Mouse (Mus musculus): ENCODE results near the gene Cmtm4. TPM values are rescaled to one million over a fixed set of nuclear protein-coding genes. Genes with fewer than 3 reads are reported as not detected.
A peak's percentile ranks its signal among the peaks of the same experiment; 100 is the strongest.

The Cmtm4 gene
- total and polyA plus RNA-seq, 2 experiments = 9.8 to 10.0 TPM

DNA sequence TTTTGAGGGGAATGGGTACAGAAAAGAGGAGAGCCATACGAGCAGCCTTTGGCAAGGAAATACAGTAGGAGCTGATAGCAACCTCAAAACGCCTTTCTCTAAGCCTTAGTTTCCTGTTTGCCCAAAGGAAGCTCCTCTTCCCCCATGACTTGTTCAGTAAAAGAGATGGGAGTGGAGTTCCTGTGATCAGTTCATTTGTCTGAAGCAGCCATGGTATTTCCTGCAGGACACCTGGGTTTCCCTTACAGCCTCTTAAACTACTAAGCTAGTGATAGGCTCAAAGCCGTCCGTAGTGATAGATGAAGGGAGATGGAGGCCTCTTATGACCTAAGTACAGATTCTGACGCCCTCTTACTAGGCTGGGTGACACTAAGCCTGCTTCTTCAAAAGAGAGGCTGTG, 53.2 kb downstream of the Cmtm4 start:
- no peaks in the 10 kb centered on the region; the same call in none of the 2 replicates for H3K4me1 ChIP-seq (ENCODE audit: control insufficient read depth, insufficient read depth, low read length)
- no peaks in the 10 kb centered on the region for H3K27me3 ChIP-seq (ENCODE audit: control insufficient read depth, insufficient read depth, low read length)
- TF ChIP-seq POLR2A (IDR thresholded peaks at IDR 0.05; ENCODE audit: extremely low read depth, insufficient read depth, low read length) (no peak), CTCF (IDR thresholded peaks at IDR 0.05; ENCODE audit: low read depth, low read length) (no peak)
- H3K36me3 ChIP-seq (ENCODE audit: control insufficient read depth, insufficient read depth, low read length) = no peaks in the 10 kb centered on the region
- H3K9ac ChIP-seq (ENCODE audit: low read depth, low read length) = no peak overlapping the region
- H3K27ac ChIP-seq (replicated peaks; ENCODE audit: insufficient read depth, low read depth, low read length) = no peak overlapping the region
- H3K79me2 ChIP-seq (ENCODE audit: control insufficient read depth, insufficient read depth, low read length) = no peaks in the 10 kb centered on the region
- no peak overlapping the region for H3K4me3 ChIP-seq (ENCODE audit: insufficient read depth, low read depth, low read length)
- WGBS = 73% methylated on average over 5 of the region's 5 CpGs
- DNase-seq (ENCODE audit: extremely low read depth, low read depth, low spot score) = no peak

DNA sequence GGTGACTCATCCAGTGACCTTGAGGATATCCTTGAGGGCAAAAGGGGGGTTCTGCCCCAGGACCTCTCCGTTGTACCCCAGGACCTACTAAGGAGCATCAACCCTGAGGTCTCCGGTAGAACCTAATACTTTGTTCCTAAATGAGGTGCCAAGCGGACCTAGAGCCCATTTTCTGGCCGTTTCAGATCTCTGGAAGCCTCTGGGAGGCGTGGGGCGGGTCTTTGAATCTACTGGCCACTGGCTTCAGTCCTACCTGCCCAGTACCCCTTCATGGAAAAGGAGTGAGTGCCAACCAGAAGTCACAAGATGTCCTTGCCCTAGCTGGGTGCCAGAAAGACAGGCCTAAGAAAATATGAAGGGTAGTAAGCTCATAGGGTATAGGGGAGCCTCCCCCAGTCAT, 53.9 kb downstream of the Cmtm4 start:
- TF ChIP-seq CTCF (IDR thresholded peaks at IDR 0.05; ENCODE audit: low read depth, low read length) (no peak), POLR2A (IDR thresholded peaks at IDR 0.05; ENCODE audit: extremely low read depth, insufficient read depth, low read length) (no peak)
- H3K4me3 ChIP-seq (ENCODE audit: insufficient read depth, low read depth, low read length) = peak overlapping the region; percentile 79; the same call in 1 of the 2 replicates
- H3K27me3 ChIP-seq (ENCODE audit: control insufficient read depth, insufficient read depth, low read length) = no peaks in the 10 kb centered on the region
- no peaks in the 10 kb centered on the region; the same call in none of the 2 replicates for H3K4me1 ChIP-seq (ENCODE audit: control insufficient read depth, insufficient read depth, low read length)
- no peaks in the 10 kb centered on the region for H3K79me2 ChIP-seq (ENCODE audit: control insufficient read depth, insufficient read depth, low read length)
- 55% methylated on average over 6 of the region's 6 CpGs for WGBS
- no peak overlapping the region for H3K9ac ChIP-seq (ENCODE audit: low read depth, low read length)
- DNase-seq (ENCODE audit: extremely low read depth, low read depth, low spot score) = no peak
- no peaks in the 10 kb centered on the region for H3K36me3 ChIP-seq (ENCODE audit: control insufficient read depth, insufficient read depth, low read length)
- peak overlapping the region; percentile 36 for H3K27ac ChIP-seq (replicated peaks; ENCODE audit: insufficient read depth, low read depth, low read length)

DNA sequence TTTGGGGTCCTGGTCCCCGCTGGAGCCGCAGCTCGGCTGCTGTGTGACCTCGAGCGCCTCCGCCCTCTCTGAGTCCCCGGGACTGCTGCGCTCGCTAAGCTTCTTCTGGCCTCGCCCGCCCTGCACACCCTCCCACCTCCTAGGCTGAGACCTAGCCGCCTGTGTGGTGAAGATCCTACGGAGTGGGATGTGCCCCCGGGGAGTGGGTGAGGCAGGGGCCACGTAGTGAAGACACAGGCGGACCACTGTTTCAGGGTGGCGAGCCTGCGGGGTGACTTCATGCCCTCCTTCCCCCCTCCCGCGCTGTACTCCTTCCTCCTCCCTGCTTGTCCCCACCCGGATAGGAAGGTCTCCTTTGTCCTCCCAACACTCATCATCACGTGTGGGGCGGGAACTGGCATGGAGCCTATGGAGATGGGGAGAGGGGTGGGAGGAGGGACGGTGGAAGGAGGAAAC, 54.5 kb downstream of the Cmtm4 start:
- Histone ChIP-seq H3K4me3 (ENCODE audit: insufficient read depth, low read depth, low read length) (peak overlapping the region; percentile 79), H3K36me3 (ENCODE audit: control insufficient read depth, insufficient read depth, low read length) (no peaks in the 10 kb centered on the region), H3K79me2 (ENCODE audit: control insufficient read depth, insufficient read depth, low read length) (no peaks in the 10 kb centered on the region), H3K27ac (replicated peaks; ENCODE audit: insufficient read depth, low read depth, low read length) (peak overlapping the region; percentile 75), H3K9ac (ENCODE audit: low read depth, low read length) (peak overlapping the region; percentile 76), H3K27me3 (ENCODE audit: control insufficient read depth, insufficient read depth, low read length) (no peaks in the 10 kb centered on the region), H3K4me1 (ENCODE audit: control insufficient read depth, insufficient read depth, low read length) (no peaks in the 10 kb centered on the region; the same call in none of the 2 replicates)
- DNase-seq (ENCODE audit: extremely low read depth, low read depth, low spot score) = peak; percentile 38
- WGBS = 15% methylated on average over 24 of the region's 24 CpGs
- TF ChIP-seq POLR2A (IDR thresholded peaks at IDR 0.05; ENCODE audit: extremely low read depth, insufficient read depth, low read length) = 0 out of 2 replicates have a peak, but pooled peaks have one; percentile 33
- no peak for TF ChIP-seq CTCF (IDR thresholded peaks at IDR 0.05; ENCODE audit: low read depth, low read length)

DNA sequence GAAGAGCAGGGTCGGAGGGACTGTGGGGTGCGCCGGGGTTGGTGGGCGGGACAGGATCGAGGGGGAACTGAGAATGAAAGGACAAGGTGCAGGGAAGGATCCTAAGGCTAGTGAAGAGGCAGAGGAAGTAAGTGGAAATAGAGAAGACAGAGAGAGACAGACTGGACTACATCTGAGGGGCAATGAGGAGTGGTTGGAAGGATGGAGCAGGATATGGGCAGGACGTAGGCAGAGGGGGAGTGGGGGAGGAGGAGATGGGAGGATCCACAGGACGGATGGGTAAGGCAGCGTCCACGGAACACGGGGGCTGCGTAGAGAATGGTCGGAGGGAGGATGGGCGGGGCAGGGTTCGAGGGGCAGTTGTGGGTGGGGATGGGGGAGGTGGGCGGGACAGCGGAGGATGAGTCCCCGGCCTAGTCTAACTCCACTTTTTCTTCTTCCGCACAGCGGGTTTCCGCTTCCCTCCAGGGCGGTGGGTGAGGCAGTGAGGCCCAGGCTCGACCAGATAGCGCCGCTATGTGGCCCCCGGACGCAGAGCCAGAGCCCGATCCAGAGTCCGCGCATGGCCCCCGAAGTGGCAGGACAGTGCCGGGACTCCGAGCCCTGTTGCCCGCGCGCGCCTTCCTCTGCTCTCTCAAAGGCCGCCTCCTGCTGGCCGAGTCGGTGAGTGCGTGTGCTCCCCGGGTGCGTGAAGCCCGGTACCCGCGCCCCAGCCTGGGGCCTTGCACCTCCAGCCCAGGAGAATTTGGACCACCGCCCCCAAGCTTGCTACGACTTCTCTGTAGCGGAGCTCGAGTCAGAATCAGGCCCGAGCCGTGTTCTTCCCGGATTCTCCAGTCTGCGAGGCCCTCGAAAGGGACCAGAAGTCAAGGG, 55.1 kb downstream of the Cmtm4 start:
- Histone ChIP-seq H3K4me1 (ENCODE audit: control insufficient read depth, insufficient read depth, low read length) (no peaks in the 10 kb centered on the region; the same call in none of the 2 replicates), H3K9ac (ENCODE audit: low read depth, low read length) (peak overlapping the region; percentile 76), H3K4me3 (ENCODE audit: insufficient read depth, low read depth, low read length) (peak overlapping the region; percentile 79), H3K27me3 (ENCODE audit: control insufficient read depth, insufficient read depth, low read length) (no peaks in the 10 kb centered on the region), H3K27ac (replicated peaks; ENCODE audit: insufficient read depth, low read depth, low read length) (peak overlapping the region; percentile 75), H3K79me2 (ENCODE audit: control insufficient read depth, insufficient read depth, low read length) (no peaks in the 10 kb centered on the region), H3K36me3 (ENCODE audit: control insufficient read depth, insufficient read depth, low read length) (no peaks in the 10 kb centered on the region)
- 2% methylated on average over 52 of the region's 54 CpGs for WGBS
- DNase-seq (ENCODE audit: extremely low read depth, low read depth, low spot score) = peak; percentile 39
- no peak for TF ChIP-seq POLR2A (IDR thresholded peaks at IDR 0.05; ENCODE audit: extremely low read depth, insufficient read depth, low read length)
- peak; percentile 42 for TF ChIP-seq CTCF (IDR thresholded peaks at IDR 0.05; ENCODE audit: low read depth, low read length)

DNA sequence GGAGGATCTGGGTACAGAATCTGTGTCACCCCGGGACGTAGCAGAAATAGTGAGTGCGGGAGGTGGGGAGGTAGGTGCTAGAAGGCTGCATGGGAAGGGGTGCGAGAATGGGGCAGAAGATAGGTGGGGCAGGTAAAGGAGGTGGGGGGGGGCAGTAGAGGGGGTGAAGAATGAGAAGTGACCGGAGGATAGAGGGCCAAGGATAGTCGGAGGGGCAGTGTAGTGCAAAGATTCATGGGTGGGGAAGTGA, 55.7 kb downstream of the Cmtm4 start:
- peak overlapping the region; percentile 45 for H3K27ac ChIP-seq (replicated peaks; ENCODE audit: insufficient read depth, low read depth, low read length)
- H3K4me3 ChIP-seq (ENCODE audit: insufficient read depth, low read depth, low read length) = peak overlapping the region; percentile 79
- H3K79me2 ChIP-seq (ENCODE audit: control insufficient read depth, insufficient read depth, low read length) = no peaks in the 10 kb centered on the region
- H3K27me3 ChIP-seq (ENCODE audit: control insufficient read depth, insufficient read depth, low read length) = no peaks in the 10 kb centered on the region
- WGBS = 7% methylated on average over 6 of the region's 6 CpGs
- no peaks in the 10 kb centered on the region for H3K36me3 ChIP-seq (ENCODE audit: control insufficient read depth, insufficient read depth, low read length)
- H3K4me1 ChIP-seq (ENCODE audit: control insufficient read depth, insufficient read depth, low read length) = no peaks in the 10 kb centered on the region; the same call in none of the 2 replicates
- TF ChIP-seq POLR2A (IDR thresholded peaks at IDR 0.05; ENCODE audit: extremely low read depth, insufficient read depth, low read length) (no peak), CTCF (IDR thresholded peaks at IDR 0.05; ENCODE audit: low read depth, low read length) (no peak)
- H3K9ac ChIP-seq (ENCODE audit: low read depth, low read length) = peak overlapping the region; percentile 47
- no peak for DNase-seq (ENCODE audit: extremely low read depth, low read depth, low spot score)
